10 mouse cellular contexts compared by ENCODE assay signal in the genomic region with DNA sequence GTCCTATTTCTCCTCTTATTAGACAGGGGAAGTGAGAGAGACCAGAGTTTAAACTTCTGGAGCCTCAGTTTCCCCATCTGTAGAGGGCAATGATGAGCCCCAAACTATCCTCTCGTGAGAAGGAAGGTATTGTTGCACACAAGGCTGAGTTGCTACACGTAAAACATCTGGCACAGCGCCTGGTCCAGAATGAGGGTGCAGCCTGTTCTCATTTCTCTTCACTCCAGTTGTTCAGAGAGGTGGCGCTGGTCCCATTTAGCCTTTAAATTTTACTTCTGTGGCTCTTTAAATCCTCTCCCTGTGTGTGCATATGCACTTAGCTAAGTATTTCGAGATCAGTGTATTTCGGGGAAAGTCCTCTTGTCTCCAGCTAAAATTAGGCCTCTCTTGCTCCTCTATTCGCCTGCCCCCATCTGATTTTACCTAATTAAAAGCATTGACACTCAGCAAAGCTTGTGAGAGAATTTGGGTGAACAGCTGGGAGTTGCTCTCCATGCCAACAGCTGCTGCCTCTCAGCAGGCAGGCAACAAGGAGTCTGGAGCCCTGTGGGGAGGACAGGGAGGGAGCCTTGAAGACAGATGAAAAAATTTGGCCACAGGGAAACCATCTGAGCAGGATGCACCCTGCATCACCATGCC.
DNase-seq lines count a peak whose midpoint lies in the region; ATAC-seq and TF ChIP-seq lines count a peak whose summit lies in the region.
"Had no signal": no experiment of that assay in that cellular context is flagged by ENCODE, and none has a peak within 500 bp of the region (broad histone marks: within the 10 kb centered on the region; RNA-seq: fewer than 3 reads in every experiment).

No protein-coding gene starts in this region.

- H3K4me2 ChIP-seq in intestine, embryonic 14.5 days (ENCODE audit: low read length): no peak overlapping the region
- no peak overlapping the region for H3K4me2 ChIP-seq in intestine, embryonic 16.5 days (ENCODE audit: low read depth, low read length)
- no peak overlapping the region for H3K4me2 ChIP-seq in forebrain, postnatal 0 days (ENCODE audit: low read depth)
- H3K4me2 ChIP-seq in limb, embryonic 12.5 days: no peak overlapping the region

- no peak overlapping the region for H3K4me3 ChIP-seq in intestine, embryonic 14.5 days (ENCODE audit: low read depth, low read length)
- no peak overlapping the region for H3K4me3 ChIP-seq in intestine, embryonic 16.5 days (ENCODE audit: low read length)
- H3K4me3 ChIP-seq in forebrain, postnatal 0 days (ENCODE audit: low read depth, low read length): no peak overlapping the region
- H3K4me3 ChIP-seq in limb, embryonic 12.5 days (replicated peaks): no peak overlapping the region

- no peak for DNase-seq in intestine, embryonic 14.5 days (ENCODE audit: low spot score)
- peak; percentile 27 for DNase-seq in forebrain, postnatal 0 days
- DNase-seq in right cerebral cortex, postnatal 14 days: peak; percentile 44
- DNase-seq in layer of hippocampus, adult 9-10 months (ENCODE audit: low spot score): no peak
- no peak for DNase-seq in spleen, adult 12 weeks (ENCODE audit: low spot score)
- DNase-seq: midbrain, embryonic 14.5 days had no signal

- no peaks in the 10 kb centered on the region for H3K9me3 ChIP-seq in intestine, embryonic 14.5 days (ENCODE audit: control insufficient read depth, low read length)
- H3K9me3 ChIP-seq in intestine, embryonic 16.5 days (ENCODE audit: control insufficient read depth, low read length): no peaks in the 10 kb centered on the region
- H3K9me3 ChIP-seq in forebrain, postnatal 0 days (ENCODE audit: low read length): no peaks in the 10 kb centered on the region
- H3K9me3 ChIP-seq in limb, embryonic 12.5 days: no peaks in the 10 kb centered on the region

- TF ChIP-seq CTCF in forebrain, postnatal 0 days (IDR thresholded peaks at IDR 0.05; ENCODE audit: low read depth): no peak

- H3K27me3 ChIP-seq in intestine, embryonic 14.5 days (replicated peaks; ENCODE audit: control insufficient read depth, insufficient read depth, low read length): no peaks in the 10 kb centered on the region
- H3K27me3 ChIP-seq in intestine, embryonic 16.5 days (replicated peaks; ENCODE audit: control insufficient read depth, insufficient read depth, low read length): no peaks in the 10 kb centered on the region
- H3K27me3 ChIP-seq in forebrain, postnatal 0 days (ENCODE audit: insufficient read depth, low read length): no peaks in the 10 kb centered on the region
- no peaks in the 10 kb centered on the region for H3K27me3 ChIP-seq in limb, embryonic 12.5 days

- peak overlapping the region; percentile 12; the same call in 1 of the 2 replicates for H3K27ac ChIP-seq in intestine, embryonic 14.5 days (ENCODE audit: low read depth)
- no peak overlapping the region for H3K27ac ChIP-seq in intestine, embryonic 16.5 days (ENCODE audit: low read length)
- H3K27ac ChIP-seq in forebrain, postnatal 0 days (ENCODE audit: low read depth, low read length): no peak overlapping the region
- peak overlapping the region; percentile 81 for H3K27ac ChIP-seq in limb, embryonic 12.5 days

- H3K4me1 ChIP-seq in intestine, embryonic 14.5 days (replicated peaks; ENCODE audit: control insufficient read depth, insufficient read depth, low read length): peaks cover 37% of the 10 kb centered on the region
- peaks cover 10% of the 10 kb centered on the region for H3K4me1 ChIP-seq in intestine, embryonic 16.5 days (ENCODE audit: control insufficient read depth, insufficient read depth, low read length)
- no peaks in the 10 kb centered on the region for H3K4me1 ChIP-seq in forebrain, postnatal 0 days (ENCODE audit: insufficient read depth)
- H3K4me1 ChIP-seq in limb, embryonic 12.5 days (replicated peaks): peaks cover 57% of the 10 kb centered on the region

- WGBS in intestine, embryonic 14.5 days: 66% methylated on average over 7 of the region's 7 CpGs
- WGBS in intestine, embryonic 16.5 days: 59% methylated on average over 7 of the region's 7 CpGs
- 51% methylated on average over 7 of the region's 7 CpGs for WGBS in forebrain, postnatal 0 days
- 50% methylated on average over 7 of the region's 7 CpGs for WGBS in limb, embryonic 12.5 days

- no peak for ATAC-seq in intestine, embryonic 14.5 days (replicated peaks; ENCODE audit: low FRiP score, low TSS enrichment, low read depth)
- ATAC-seq in intestine, embryonic 16.5 days: no peak
- peak; percentile 88 for ATAC-seq in forebrain, postnatal 0 days
- no peak for ATAC-seq in limb, embryonic 12.5 days (ENCODE audit: insufficient number of reproducible peaks, insufficient read depth, low FRiP score, low TSS enrichment, low read depth)
- no peak for ATAC-seq in monocyte, adult 5-6 weeks (replicated peaks; ENCODE audit: insufficient number of reproducible peaks, low FRiP score, low TSS enrichment, poor library complexity, severe bottlenecking)

- no peaks in the 10 kb centered on the region for H3K36me3 ChIP-seq in intestine, embryonic 14.5 days (ENCODE audit: control insufficient read depth, insufficient read depth, low read length)
- no peaks in the 10 kb centered on the region for H3K36me3 ChIP-seq in intestine, embryonic 16.5 days (ENCODE audit: control insufficient read depth, insufficient read depth, low read length)
- no peaks in the 10 kb centered on the region for H3K36me3 ChIP-seq in forebrain, postnatal 0 days (ENCODE audit: insufficient read depth)
- no peaks in the 10 kb centered on the region for H3K36me3 ChIP-seq in limb, embryonic 12.5 days
- H3K36me3 ChIP-seq: G1E had no signal

- no peak overlapping the region for H3K9ac ChIP-seq in intestine, embryonic 14.5 days (ENCODE audit: low read length)
- H3K9ac ChIP-seq in intestine, embryonic 16.5 days (ENCODE audit: low read depth, low read length): no peak overlapping the region
- H3K9ac ChIP-seq in forebrain, postnatal 0 days: no peak overlapping the region
- no peak overlapping the region for H3K9ac ChIP-seq in limb, embryonic 12.5 days (replicated peaks)

Comparison
In these comparisons a context has a peak if more than half of its experiments do, and no peak if none do; other contexts are left out.
1. H3K27ac ChIP-seq: peak in intestine, embryonic 14.5 days (single experiment) and limb, embryonic 12.5 days (single experiment); none in intestine, embryonic 16.5 days (single experiment) and forebrain, postnatal 0 days (single experiment).
2. DNase-seq: peak in forebrain, postnatal 0 days (single experiment) and right cerebral cortex, postnatal 14 days (single experiment); none in intestine, embryonic 14.5 days (single experiment), layer of hippocampus, adult 9-10 months (single experiment) and spleen, adult 12 weeks (single experiment).